Mouse (Mus musculus) embryo, embryonic 9.5 days (tissue): ENCODE measurements around the gene Npas3.

Source experiments
- DNase-seq: peaks from one replicate; pipeline ENCODE4 v3.0.0-alpha.2; 2017; ENCODE audit errors: extremely low spot score

Gene Npas3

DNA sequence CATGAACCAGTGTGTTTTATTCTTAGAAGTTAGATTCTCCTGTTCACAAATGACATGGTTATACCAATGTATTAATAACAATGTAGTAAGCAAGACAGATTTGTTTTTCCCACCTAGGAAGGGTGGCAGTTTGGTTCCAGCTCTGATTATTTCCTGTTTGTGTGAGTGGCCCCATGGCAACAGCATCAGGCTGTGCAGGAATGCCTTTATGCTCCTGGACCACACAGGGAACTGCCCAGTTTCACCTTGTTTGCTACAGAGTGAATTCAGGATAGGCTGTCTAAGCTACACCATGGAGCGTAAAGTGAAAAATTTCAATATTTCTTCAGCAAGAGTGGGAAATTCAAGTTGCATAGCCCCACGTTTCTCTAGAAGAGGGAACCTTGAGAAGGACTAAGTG, 162.2 kb downstream of the Npas3 start:
- DNase-seq: no peak

DNA sequence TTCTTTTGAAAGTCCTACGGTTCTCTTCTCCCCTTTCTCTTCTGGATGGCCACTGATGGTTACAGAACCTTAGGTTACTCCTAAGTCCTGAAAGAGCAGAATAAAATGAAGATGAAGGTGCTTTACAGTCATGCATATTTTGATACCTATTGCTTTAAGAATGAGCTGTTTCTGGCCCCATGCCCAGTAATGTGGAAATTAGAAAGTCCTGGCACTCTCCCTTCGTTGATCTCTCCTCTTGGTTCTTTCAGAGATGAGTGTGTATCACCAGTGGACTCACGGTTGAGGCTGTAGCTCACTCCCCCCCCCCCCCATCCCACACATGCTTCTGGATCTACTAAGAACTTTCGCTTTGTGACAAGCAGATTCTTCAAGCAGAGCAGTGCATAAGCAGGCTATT, 167.6 kb downstream of the Npas3 start:
- DNase-seq: no peak

DNA sequence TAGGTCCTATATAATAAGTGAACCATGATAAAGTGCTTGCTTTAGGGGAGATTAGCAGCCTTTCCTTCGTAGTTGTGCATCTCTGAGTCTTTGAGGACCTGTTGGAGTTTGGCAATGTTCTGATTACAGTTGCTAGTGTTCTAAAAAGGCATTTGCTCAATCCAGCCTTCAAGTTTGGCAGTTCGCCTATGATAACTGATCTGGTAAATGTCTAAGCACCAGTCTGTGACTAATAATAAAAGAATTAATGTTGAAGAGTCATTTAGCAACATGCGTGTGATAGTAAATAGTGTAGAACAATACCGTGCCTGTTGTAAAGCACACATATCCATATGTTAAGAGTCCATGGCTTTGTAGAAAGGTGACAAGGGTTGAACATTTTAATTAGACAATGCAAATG, 173.2 kb downstream of the Npas3 start:
- no peak for DNase-seq

DNA sequence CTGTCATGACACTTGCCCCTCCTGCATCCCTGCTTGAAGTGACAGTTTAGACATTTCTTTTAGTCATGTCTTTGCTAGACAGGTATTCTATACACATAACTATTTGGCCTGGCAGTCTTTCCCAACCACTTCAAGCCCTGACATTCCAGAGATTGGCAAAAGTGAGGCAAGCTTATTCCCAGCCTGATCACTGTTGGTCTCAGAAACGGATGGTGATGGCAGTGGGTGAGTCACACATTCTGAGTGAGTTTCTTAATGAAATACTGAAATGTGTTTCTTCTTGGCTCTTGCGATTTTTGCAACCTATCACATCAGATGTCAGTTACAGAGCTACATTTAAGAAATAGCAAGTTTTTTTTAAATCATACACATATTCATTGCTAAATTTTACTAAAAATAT, 175.2 kb downstream of the Npas3 start:
- DNase-seq: no peak

DNA sequence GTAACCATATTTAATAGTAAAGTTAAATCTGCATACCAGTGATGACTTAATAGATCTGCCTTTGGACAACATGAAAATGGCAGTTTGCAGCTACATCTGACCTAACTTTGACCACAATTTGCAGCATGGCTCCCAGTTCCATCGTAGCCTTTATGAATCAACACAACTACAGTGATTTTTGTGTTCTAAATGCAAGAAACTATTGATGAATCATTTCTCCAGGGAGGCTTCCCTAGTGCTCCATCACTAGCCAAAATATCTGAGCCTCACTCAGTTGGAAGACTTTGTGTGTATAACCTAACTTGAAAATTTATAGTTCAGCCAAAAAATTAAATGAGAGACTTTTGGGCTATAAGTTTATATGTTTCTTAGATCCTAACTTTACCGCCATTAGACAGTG, 177.5 kb downstream of the Npas3 start:
- no peak for DNase-seq

DNA sequence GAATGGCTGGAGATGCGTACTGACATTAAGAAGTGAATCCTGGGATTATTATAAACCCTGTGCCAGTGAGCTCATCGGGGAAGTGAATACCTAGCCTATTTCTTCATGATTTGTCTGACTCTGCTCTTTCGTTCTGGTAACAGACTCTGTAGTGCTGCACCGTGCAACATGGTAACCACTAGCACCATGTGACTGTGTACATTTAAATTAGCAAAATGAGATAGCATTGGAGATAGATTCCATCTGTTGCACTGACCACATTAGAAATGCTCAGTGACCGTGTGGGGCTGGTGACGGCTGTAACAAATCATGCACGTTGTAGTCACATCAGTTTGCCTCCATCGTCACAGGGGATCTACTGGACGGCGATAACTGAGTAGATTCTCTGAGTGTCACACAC, 178.7 kb downstream of the Npas3 start:
- no peak for DNase-seq

DNA sequence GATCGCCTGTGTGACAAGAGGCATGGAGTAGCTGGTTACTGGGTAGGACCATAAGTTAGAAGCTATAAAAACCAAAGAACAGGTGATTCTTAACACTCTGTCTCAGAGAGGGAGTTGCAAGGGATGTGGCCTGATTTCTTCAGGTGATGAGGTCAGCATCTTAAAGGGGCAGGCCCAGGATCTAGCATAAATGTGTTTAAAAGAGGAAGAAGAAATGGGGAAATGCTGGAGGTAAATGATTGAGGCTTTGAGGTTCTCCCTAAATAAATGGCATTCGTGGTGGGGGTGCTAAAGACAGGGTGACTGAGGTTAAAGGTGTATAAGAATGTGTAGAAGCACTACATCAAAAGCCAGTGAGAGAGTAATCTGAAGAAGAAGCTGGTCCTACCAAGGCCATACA, 193.6 kb downstream of the Npas3 start:
- DNase-seq: no peak

DNA sequence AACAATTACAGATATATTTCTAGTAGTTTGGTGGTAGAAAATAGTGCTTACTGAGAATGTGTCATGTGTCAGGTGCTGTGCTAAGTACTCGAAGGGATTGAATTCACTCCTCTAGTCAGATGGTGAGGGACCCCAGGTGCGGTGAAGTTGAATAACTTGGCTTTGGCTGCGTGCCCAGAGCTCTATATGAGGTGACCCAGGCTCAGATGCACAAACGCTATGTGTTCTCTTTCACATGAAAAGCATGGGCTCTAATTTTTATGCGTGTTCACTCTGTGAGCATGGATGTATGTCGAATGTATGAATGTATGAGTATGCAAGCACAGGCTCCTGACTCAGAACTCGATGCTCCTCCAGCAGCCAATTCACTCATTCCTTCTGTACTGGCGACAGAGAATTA, 199.0 kb downstream of the Npas3 start:
- no peak for DNase-seq

DNA sequence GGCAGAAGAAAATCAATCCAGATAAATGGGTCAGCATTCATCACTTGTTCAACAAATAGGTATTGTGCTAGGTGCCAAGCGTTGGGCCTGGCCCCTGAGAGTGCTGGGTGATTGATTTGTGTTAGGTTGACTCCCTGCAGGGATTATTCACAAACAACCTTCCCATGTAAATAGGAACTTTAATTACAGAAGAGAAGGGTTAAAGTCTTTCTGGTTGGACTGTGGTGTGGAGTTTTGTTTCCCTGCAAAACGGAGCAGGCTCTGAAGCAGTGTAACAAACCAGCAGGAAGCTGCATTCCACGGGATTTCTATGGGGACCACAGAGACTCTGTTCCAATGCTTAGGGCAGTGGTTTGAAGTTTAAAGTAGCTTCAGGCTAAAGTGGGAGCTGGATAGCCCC, 199.6 kb downstream of the Npas3 start:
- DNase-seq: peak; percentile 39

DNA sequence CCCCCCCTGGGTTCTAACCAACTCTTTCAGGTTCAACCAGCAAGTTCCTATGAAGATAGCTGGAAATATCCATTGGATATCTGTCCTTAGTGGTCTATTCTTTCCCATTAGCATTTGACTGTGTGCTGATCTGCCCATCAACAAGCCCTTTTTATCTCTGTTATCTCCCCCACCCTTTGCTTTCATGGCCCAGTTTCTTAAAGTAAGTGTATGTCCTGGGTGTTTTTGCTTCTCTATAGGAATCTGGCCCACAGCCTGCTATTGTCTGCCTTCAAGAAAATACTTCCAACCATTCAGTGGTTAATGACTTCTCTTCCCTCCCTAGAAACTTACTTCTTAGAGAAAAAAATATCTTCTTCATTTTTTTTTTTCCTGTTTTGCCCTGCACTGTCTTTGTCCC, 219.1 kb downstream of the Npas3 start:
- no peak for DNase-seq

DNA sequence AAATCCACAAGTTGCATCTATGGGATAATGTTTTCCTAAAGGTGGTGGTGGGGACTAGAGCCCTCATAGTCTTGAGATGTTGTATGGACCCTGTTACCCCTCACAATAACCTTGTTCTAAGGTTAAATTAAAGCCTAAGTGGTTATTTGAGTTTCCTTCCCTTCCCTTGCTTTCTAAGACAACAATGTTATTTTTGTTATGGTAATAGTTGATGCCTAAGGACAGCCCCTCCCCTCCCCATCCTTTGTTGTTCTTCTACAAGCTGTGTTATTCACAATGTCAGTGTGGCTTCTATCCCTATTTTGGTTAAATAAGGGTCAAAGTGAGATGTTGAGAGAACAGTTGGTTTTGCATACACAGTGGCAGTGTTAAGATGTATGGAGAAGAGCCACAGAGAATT, 226.0 kb downstream of the Npas3 start:
- DNase-seq: no peak

DNA sequence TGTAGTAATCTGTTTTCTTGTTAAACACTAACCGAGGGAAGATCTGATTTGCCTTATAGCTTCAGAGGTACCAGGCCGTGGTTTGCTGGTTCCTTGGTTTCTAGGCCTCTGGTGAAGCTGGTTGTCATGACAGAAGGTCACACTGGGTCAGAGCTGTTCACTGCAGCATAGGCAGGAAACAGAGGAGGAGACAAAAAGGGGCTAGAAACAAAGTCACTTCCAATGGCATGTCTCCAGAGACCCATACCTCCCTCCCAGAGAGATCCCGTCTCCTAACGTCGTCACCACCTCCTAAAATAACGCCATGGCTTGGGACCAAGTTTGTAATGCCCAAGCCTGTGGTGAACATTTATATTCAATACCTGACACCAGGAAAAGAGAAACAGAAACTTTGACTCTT, 236.4 kb downstream of the Npas3 start:
- no peak for DNase-seq

DNA sequence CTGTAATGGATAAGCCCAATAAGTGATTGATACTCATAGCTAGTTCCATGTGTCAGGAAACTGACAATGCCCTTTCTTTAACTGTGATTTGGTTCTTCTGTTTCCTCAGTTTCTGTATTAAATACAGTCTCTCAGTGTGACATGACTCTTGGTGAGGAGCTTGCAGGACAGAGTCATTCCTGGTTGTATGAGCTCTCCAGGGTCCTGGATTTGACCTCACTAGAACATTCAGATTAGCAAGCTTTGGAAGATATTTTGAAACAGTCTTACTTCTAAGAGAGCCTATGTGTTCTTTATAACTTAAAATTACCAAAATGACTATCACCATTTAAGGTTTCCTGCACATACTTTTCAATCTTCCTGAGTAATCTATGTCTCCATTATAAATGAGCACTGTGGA, 247.9 kb downstream of the Npas3 start:
- no peak for DNase-seq

DNA sequence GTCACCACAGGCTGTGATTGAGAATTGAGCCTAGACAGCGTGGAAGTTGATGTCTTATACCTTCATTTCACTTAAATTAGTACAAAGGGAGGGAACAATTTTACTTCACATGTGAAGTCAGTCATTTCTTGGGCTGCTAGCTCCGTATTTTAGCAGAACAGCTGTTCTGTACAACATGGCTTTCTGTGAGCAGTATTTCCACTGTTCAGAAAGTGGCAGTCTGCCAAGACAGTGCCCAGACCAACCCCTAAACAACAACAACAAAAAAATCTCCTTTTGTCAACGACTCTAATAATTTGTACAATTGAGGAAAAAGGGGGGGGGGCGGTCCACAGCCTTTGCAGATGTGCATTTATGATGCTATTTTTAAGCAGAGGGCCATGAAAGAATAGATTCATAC, 266.4 kb downstream of the Npas3 start:
- no peak for DNase-seq

DNA sequence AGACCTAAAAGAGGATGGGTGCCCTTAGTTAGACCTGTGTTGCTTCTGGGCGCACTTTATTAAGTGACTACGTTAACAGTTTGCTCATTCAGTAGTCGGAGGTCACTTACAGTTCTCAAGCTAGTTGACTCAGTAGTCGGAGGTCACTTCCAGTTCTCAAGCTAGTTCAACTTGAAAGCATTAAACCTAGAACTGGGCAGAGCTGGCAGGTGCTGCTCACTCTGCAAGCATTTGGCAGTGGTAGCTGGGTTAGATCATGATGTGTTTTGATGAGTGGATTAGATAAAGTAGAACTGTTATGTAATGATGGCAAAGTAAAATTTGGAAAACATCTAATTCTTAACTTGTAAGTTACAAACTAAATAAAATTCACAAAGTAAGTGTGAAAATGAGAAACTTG, 271.1 kb downstream of the Npas3 start:
- no peak for DNase-seq

DNA sequence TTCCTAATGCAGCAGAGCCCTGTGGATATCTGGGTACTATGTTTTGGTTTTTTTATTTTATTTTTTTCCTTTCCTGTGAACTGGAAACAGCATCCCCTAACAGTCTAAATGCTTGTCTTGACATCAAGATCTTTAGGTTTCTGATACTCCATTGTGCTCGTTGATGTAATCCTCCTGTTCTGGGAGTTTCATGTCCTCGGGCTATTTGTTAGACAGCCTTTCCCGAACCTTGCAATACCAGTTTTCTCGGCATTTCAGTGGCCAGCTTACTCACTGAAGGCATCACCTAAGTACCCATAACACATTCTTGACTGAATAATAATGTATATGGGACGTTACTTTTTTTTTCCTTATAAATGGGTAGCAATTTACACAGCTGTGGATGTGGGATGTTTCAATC, 274.2 kb downstream of the Npas3 start:
- no peak for DNase-seq

DNA sequence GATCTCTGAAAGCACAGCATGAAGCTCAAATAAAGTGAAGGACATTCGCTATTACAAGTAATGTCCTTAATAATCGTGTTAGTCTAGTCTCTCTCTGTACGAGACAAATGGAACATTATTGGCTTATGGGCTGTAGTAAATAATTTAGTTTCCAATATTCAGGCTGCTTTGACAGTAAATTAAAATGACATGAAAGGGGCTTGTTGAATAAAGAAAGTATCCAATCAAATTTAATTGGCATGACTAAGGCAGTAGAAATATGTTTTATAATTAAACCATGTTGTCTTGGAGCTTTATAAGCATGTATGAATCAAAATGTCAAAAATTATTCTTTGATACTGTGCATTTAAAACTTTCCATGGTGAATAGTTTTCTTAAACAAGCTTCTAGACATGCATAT, 278.6 kb downstream of the Npas3 start:
- no peak for DNase-seq

DNA sequence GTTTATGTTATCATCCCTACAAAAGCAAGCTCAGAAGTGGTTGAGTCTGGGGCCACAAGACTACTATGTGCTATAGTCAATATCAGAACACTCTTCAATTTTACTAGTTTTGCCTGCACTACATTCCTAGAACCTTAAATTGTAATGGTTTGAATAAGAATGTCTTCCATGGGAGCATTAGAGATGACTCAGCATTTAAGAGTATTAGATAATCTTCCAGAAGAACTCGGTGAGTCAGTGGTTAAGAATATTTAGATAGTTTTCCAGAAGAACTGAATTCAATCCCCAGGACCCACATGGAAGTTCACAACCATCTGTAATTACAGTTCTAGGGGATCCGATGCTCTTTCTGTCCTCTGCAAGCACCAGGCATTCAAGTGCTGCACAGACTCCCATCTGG, 280.9 kb downstream of the Npas3 start:
- DNase-seq: no peak

DNA sequence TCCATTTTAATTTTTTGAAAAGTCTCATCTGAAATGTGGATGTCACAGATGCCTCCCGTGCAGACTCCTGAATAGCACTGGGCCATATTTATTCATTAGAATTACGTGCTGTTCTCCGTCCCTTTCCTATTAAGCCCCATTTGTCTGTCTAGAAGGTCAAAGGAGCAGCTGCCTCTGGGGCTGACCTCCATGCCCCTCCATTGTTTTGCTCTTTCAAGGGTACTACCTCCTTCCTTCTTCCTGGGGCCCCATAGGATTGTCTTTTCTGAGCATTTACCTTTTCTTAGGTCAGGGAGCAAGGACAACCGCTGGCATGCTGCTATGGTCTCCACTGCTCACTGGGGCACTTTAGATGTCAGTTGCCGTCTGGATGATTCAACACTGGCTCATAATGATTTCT, 288.3 kb downstream of the Npas3 start:
- peak; percentile 39 for DNase-seq

DNA sequence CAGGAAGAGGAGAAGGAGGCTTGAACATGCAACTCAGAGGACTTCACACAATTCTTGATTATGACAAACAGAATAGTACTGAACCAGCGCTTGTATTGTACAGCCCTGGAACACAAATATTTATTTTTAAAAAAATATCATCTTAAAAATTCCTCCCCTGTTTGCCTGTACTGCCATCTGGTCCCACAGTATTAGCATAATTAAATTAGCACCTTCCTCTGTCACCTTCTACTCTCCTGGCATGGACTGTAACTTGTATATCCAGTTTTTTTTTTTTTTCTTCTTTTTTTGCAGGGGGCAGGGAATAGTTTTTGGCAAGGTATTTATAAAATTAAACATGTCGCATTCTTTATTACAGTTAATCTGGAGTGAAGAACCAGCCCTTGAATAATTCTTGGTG, 307.9 kb downstream of the Npas3 start:
- no peak for DNase-seq

DNA sequence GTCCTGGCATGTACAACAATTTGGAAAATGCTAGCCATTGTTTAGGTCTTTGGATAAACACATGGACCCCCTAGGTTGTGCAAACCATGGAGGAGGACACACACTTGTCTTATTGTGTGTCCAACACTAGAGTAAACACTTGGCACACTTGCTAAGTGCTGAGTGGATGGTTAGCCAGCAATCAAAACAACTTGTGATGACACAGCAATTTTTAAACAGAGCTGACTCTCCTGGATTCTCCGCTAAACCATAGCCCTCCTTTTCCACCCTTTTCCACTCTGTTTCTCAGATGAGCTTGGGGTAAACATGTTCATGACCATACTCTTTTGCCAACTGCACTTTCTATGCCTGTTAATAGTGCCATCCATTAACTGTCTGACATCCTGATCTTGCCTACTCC, 309.8 kb downstream of the Npas3 start:
- DNase-seq: no peak

DNA sequence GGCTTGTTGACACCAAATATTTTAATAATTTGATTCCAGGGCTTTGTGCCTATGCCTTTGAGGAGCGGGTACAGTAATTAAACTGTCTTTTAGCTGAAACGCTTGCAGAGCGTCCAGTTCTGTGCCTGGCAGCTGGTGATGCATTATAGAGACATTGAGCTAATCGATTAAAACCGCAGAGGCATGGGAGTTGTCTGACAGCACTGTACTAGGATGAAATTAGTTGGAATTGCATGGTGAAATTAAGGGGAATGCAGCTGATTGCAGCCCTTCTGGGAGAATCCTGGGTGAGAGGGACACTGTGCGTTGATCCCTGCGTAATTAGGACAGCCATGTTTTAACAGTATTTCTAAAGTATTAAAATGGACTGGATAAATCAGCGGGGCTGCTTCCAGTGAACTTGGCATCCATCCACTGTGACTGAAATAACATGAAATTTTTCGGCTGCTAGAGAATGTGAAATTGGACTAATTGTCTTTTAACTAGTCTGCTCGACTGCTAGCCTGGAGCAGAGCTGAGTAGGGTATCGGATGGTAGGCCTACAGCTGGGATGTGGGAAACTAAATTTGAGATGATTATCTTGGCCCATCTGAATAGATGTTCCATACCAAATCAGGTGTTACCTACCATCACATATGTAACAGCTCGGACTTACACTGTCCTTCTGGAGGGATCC, 318.4 kb downstream of the Npas3 start:
- no peak for DNase-seq

DNA sequence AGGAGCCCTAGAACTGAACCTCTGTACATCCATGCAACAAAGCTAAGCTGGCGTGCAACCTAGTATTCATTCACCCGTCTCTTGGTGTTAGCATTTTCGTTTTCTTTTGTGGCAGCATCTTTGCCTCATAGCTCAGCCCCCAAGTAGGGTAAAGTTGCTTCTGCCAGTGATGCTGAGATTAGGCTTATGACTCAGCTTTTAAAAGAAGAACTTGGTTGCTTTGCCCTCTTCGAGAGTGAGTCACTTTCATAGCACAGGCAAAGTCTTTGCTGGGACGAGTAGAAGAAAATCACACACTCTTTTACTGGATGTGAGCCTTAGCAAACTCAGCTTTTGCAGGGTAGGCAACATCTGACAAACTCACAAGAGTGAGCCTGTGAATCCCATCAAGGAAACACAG, 332.7 kb downstream of the Npas3 start:
- no peak for DNase-seq

DNA sequence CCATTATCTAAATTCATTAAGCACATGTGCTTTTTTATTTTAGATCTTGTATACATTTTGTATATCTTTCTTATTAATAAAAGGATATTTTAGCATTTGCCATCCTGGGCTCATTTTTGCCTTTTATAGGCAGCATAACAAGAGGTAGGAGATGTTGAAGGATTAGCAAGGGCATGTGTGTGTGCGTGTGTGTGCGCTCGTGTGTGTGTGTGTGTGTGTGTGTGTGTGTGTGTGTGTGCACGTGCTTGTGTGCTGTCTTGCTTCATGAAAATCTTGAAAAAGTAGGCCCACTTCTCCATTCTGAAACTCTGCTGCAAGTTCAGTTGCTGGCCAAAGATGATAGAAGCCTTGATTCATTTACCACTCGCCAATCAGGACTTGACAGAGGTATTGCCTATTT, 338.8 kb downstream of the Npas3 start:
- no peak for DNase-seq
